Mouse (Mus musculus) G1E (cell line): ENCODE results near the gene Mlip.

ENCODE experiments used
- CTCF ChIP-seq: IDR thresholded peaks from 2 replicates; pipeline ENCODE4 v1.5.1; 2012; ENCODE audit warnings: low read depth, low read length, inconsistent platforms, mixed read lengths
- GATA1 ChIP-seq: IDR thresholded peaks from 2 replicates; pipeline ENCODE4 v1.6.1; 2012; ENCODE audit warnings: borderline replicate concordance, low read length, inconsistent platforms, mixed read lengths

DNA sequence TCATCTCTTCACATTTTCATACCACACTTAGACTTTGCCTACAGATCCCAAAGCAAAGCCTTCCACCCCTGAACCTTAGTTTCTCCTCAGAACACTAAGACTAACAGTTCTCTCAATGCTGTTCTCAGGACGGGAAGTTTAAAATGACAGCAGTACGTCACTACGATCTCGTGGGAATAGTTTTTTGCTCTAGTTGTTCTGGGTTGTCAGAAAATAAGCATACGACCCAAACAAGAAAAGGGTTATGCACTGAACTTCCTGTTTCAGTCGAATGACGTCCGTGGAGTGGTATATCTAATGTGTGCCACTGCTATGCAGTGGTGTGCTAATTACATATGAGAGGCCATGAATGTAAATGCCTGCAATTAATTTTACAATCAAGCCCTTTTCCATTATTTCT, 7.9 kb upstream of the Mlip start:
- TF ChIP-seq CTCF (no peak), GATA1 (no peak)
